Mouse (Mus musculus) lung, embryonic 16.5 days (tissue): Measurements from ENCODE around the gene Kazn. TPM values are rescaled to one million over a fixed set of nuclear protein-coding genes. Genes with fewer than 3 reads are reported as not detected.

Experiments used
- ATAC-seq: fragments of 200-750 bp; cut with Nextera tagmentation; 2 replicates; pipeline ENCODE4 v1.8.0; 2017; ENCODE audit warnings: low read depth, mild to moderate bottlenecking, moderate library complexity
- H3K27ac ChIP-seq: fragments of 300-500 bp; sonication (generic); 2 replicates; pipeline ENCODE4 v1.5.1; 2014; ENCODE audit warnings: mild to moderate bottlenecking, control low read depth, low read length
- H3K27me3 ChIP-seq: fragments of 300-500 bp; sonication (generic); 2 replicates; pipeline ENCODE4 v1.6.1; 2014; ENCODE audit warnings: low read depth, low read length, mixed read lengths; ENCODE audit not compliant: control insufficient read depth, insufficient read depth
- H3K36me3 ChIP-seq: fragments of 300-500 bp; sonication (generic); 2 replicates; pipeline ENCODE4 v1.6.1; 2014; ENCODE audit warnings: low read length; ENCODE audit not compliant: control insufficient read depth, insufficient read depth
- H3K4me1 ChIP-seq: fragments of 300-500 bp; sonication (generic); replicated peaks from 2 replicates; pipeline ENCODE4 v1.6.1; 2014; ENCODE audit warnings: low read length, mixed read lengths; ENCODE audit not compliant: control insufficient read depth, insufficient read depth
- H3K4me2 ChIP-seq: fragments of 300-500 bp; sonication (generic); 2 replicates; pipeline ENCODE4 v1.6.1; 2014; ENCODE audit warnings: low read depth, low read length, control low read depth
- H3K4me3 ChIP-seq: fragments of 300-500 bp; sonication (generic); 2 replicates; pipeline ENCODE4 v1.5.1; 2014; ENCODE audit warnings: mild to moderate bottlenecking, low read length, control low read depth
- H3K9ac ChIP-seq: fragments of 300-500 bp; sonication (generic); 2 replicates; pipeline ENCODE4 v1.6.1; 2014; ENCODE audit warnings: low read length, control low read depth
- H3K9me3 ChIP-seq: fragments of 300-500 bp; sonication (generic); 2 replicates; pipeline ENCODE4 v1.6.1; 2016; ENCODE audit warnings: low read length; ENCODE audit not compliant: control insufficient read depth
- WGBS: fragments of 180-500 bp; shearing (Covaris S2); extraction: QIAGEN DNeasy Blood & Tissue Kit; methylation state at CpG from one replicate; pipeline ENCODE4 v1.1.7; 2014; 5-methylcytosine and 5-hydroxymethylcytosine counted together
- polyA plus RNA-seq: library from polyadenylated mRNA; unstranded; fragments of >200 nt; fragmentation: Nextera tagmentation; extraction: Ambion mirVana; gene quantifications from 2 replicates; pipeline ENCODE4 v1.2.1, GENCODE M21; 2015

Gene Kazn
- polyA plus RNA-seq, 1 experiment from 2014 or later, result 11.4 TPM

DNA sequence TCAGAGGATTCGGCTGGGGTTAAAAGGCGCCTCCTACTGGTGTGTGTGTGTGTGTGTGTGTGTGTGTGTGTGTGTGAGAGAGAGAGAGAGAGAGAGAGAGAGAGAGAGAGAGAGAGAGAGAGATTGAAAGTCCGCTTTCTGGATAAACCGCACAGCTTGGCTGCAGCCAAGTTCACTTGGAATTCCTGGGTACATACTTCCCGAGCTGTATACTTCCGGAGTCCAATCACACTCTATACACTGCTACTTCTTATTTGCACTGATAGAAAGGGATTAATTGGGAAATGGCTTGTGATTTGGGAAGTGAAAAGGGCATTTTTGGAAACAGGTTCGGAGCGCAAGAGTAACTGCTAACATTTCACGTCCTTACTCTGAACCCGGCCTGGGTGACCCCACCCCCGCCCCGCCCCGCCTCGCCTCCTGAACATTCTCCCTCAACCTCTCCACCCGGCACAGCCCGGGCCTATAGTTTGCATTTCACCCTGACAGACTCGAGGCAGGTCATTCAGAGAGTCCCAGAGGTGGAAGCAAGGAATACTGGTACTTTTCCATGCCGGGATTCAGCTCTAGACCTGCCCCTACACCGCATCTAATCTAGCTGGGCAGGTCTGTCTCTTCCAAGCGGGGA lies 154.2 kb downstream of the Kazn start:
- peak; percentile 23; the same call in 1 of the 2 replicates for ATAC-seq
- Histone ChIP-seq H3K27ac (peak overlapping the region; percentile 96), H3K36me3 (no peaks in the 10 kb centered on the region), H3K9me3 (no peaks in the 10 kb centered on the region), H3K4me3 (peak overlapping the region; percentile 79), H3K27me3 (no peaks in the 10 kb centered on the region), H3K9ac (peak overlapping the region; percentile 86), H3K4me1 (peaks cover 30% of the 10 kb centered on the region), H3K4me2 (peak overlapping the region; percentile 95)
- WGBS, result 7% methylated on average over 20 of the region's 20 CpGs

- peaks cover 31% of the 10 kb centered on the region for H3K4me1 ChIP-seq
- no peaks in the 10 kb centered on the region for H3K27me3 ChIP-seq
- peak within 1 kb of the TSS; percentile 86 for H3K9ac ChIP-seq
- peak; percentile 90 for ATAC-seq
- WGBS, result under 1% methylated on average over 49 of the region's 52 CpGs
- no peaks in the 10 kb centered on the region for H3K36me3 ChIP-seq
- peak within 1 kb of the TSS; percentile 79 for H3K4me3 ChIP-seq
- H3K9me3 ChIP-seq, result no peaks in the 10 kb centered on the region
- peak within 1 kb of the TSS; percentile 96 for H3K27ac ChIP-seq
- peak within 1 kb of the TSS; percentile 95 for H3K4me2 ChIP-seq
Observed at GRCm38 (mm10) chr4:142084131-142084899, 154.9 kb downstream of the Kazn start, which contains the start of gene Tmem51. Tmem51 (minus strand) TSS chr4:142084304.

DNA sequence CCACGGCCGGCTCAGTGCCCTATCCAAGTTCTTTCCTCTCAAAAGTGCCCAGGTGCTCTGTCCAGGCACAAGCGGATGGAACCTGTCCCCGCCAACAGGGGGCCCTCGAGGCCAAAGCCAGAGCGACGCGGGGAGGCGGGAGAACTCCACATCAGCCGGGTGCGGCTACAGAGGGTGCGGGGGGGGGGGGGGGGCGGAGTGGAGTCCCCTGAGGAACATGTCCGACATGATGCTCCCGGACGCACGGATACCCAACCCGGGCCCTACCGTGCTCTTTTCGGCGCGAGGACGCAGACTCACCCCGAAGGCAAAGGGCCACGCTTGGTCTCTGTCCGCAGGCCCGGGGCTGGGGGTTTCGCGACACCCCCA lies 155.5 kb downstream of the Kazn start:
- no peaks in the 10 kb centered on the region for H3K9me3 ChIP-seq
- H3K27ac ChIP-seq, result peak overlapping the region; percentile 96
- H3K9ac ChIP-seq, result peak overlapping the region; percentile 86
- no peaks in the 10 kb centered on the region for H3K27me3 ChIP-seq
- peak; percentile 82 for ATAC-seq
- no peaks in the 10 kb centered on the region for H3K36me3 ChIP-seq
- under 1% methylated on average over 28 of the region's 29 CpGs for WGBS
- H3K4me1 ChIP-seq, result peaks cover 31% of the 10 kb centered on the region
- H3K4me2 ChIP-seq, result peak overlapping the region; percentile 95
- peak overlapping the region; percentile 79 for H3K4me3 ChIP-seq

- peak overlapping the region; percentile 86 for H3K9ac ChIP-seq
- H3K9me3 ChIP-seq, result no peaks in the 10 kb centered on the region
- 43% methylated on average over 6 of the region's 6 CpGs for WGBS
- H3K4me1 ChIP-seq, result peaks cover 31% of the 10 kb centered on the region
- H3K4me2 ChIP-seq, result peak overlapping the region; percentile 95
- H3K27ac ChIP-seq, result no peak overlapping the region
- no peaks in the 10 kb centered on the region for H3K27me3 ChIP-seq
- no peaks in the 10 kb centered on the region for H3K36me3 ChIP-seq
- no peak for ATAC-seq
- peak overlapping the region; percentile 79 for H3K4me3 ChIP-seq
Observed at GRCm38 (mm10) chr4:142083193-142083592, 156.0 kb downstream of the Kazn start.

DNA sequence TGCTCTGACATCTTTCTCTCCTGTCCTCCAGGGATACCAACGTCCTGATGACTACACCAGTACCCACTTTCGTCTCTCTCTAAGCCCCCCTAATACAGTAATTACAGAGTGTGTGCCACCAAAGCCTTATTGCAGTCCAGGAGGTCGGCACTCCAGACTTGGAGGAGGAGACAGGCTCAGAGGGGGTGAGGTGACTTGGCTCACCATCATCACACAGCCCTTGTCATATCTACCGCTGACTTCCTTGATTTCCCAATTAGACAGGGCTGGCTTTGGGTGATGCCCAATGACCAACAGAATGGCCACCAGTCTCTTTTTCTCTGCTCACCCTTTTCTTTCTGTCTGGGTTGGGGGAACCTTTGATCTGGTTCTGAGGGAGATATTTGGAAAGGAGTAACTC lies 156.5 kb downstream of the Kazn start:
- peak overlapping the region; percentile 95; the same call in 1 of the 2 replicates for H3K4me2 ChIP-seq
- ATAC-seq, result no peak
- H3K4me3 ChIP-seq, result no peak overlapping the region
- H3K36me3 ChIP-seq, result no peaks in the 10 kb centered on the region
- 64% methylated on average over 4 of the region's 4 CpGs for WGBS
- peaks cover 35% of the 10 kb centered on the region for H3K4me1 ChIP-seq
- H3K27ac ChIP-seq, result no peak overlapping the region
- H3K9me3 ChIP-seq, result no peaks in the 10 kb centered on the region
- no peaks in the 10 kb centered on the region for H3K27me3 ChIP-seq
- no peak overlapping the region for H3K9ac ChIP-seq

DNA sequence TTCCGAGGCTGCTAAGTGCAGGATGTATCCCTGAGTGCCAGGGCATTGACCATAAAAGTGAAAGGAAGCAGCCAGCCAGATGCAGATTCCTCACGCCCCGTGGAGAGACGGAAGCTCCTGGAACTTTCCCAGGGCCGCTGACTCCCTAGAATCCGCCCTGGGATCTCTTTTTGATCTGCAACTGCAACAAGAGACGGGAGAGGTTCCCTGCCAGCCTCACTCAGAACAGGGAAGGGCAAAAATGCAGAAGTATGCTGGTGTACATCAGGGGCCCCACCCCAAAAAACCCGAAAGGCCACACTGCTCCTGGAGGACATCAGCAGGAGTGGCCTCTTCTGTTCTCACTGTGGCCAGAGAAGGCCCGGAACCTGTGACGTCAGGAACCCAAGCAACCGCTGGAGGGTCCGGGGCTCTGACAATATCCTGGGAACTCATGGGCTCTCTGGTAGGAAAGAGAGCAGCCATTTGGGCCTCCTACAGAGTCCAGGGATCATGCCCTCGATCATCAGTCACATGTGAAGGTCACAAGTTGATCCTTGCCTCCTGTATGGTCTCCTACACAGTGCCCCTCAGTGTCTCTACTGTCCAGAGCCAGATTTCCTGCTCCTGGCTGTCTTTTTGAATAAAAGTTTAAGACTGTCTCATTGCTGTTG lies 157.4 kb downstream of the Kazn start:
- peak overlapping the region; percentile 44; the same call in 1 of the 2 replicates for H3K27ac ChIP-seq
- no peaks in the 10 kb centered on the region for H3K9me3 ChIP-seq
- 43% methylated on average over 13 of the region's 13 CpGs for WGBS
- H3K4me2 ChIP-seq, result no peak overlapping the region; the same call in 1 of the 2 replicates
- H3K4me1 ChIP-seq, result peaks cover 44% of the 10 kb centered on the region
- H3K4me3 ChIP-seq, result no peak overlapping the region
- H3K27me3 ChIP-seq, result no peaks in the 10 kb centered on the region
- no peaks in the 10 kb centered on the region for H3K36me3 ChIP-seq
- 0 out of 2 replicates have a peak overlapping the region, but pooled peaks have one; percentile 9 for H3K9ac ChIP-seq
- no peak for ATAC-seq

DNA sequence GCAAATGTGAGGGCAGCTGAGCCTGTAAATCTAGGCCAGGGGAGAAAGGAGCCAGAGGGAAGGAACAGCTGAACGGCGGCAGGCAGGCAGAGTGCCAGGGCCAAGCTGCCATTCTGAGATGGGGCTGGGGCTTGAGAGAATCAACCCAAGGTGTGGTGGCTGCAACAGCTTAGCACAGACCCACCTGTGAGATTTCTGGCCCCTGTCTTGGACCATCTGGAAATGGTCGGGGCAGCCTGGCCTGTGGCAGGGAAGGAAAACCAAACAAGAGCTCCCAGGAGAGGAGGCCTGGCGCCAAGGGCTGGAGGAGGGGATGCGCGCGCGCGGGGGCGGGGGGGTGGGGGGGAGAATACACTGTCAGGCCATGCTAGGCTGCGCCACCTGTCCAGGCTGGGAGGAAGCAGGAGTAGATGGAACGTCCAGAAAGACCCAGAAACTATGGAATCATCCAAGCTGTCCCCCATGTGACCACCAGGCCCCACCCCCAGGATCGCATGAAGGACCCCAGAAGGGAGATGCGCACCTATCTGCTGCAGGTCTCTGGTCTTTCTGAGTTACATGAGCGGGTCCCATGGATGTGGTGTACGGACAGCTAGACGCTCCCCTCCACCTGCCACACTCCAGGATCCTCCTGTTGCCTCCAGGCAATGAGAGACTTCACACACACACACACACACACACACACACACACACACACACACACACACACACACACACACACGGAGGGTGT lies 158.1 kb downstream of the Kazn start:
- H3K9me3 ChIP-seq, result no peaks in the 10 kb centered on the region
- H3K4me3 ChIP-seq, result no peak overlapping the region
- peak overlapping the region; percentile 14 for H3K4me2 ChIP-seq
- no peaks in the 10 kb centered on the region for H3K36me3 ChIP-seq
- WGBS, result 47% methylated on average over 11 of the region's 18 CpGs
- no peaks in the 10 kb centered on the region for H3K27me3 ChIP-seq
- ATAC-seq, result no peak
- peak overlapping the region; percentile 44; the same call in 1 of the 2 replicates for H3K9ac ChIP-seq
- 0 out of 2 replicates have a peak overlapping the region, but pooled peaks have one; percentile 2 for H3K27ac ChIP-seq
- H3K4me1 ChIP-seq, result peaks cover 44% of the 10 kb centered on the region

DNA sequence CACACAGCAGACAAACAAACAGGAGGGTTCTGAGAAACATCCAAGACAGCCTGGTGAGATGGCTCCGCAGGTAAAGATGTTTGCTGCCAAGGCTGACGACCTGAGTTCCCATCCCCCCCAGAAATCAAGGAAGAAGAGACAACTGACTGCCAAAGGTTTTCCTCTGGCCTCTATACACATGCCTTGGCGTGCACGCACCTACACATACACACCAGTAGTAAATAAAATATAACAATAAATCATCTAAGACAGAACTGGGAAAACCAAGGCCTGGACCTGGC lies 158.8 kb downstream of the Kazn start:
- Histone ChIP-seq H3K36me3 (no peaks in the 10 kb centered on the region), H3K27ac (no peak overlapping the region), H3K4me2 (0 out of 2 replicates have a peak overlapping the region, but pooled peaks have one; percentile 14), H3K4me1 (peaks cover 44% of the 10 kb centered on the region), H3K4me3 (no peak overlapping the region), H3K9me3 (no peaks in the 10 kb centered on the region), H3K27me3 (no peaks in the 10 kb centered on the region), H3K9ac (0 out of 2 replicates have a peak overlapping the region, but pooled peaks have one; percentile 44)
- WGBS, result 79% methylated on average over 4 of the region's 4 CpGs
- no peak for ATAC-seq
